Mouse (Mus musculus): ENCODE measurements around the gene Zfyve1. TPM values are rescaled to one million over a fixed set of nuclear protein-coding genes. Genes with fewer than 3 reads are reported as not detected.

Gene Zfyve1
- polyA plus RNA-seq (2015; fragmentation: Illumina TruSeq; extraction: RNeasy Lipid Tissue Mini Kit (QIAGEN cat#74804); ENCODE audit: low read depth, low replicate concordance), result 26.7 TPM

GRCm38 (mm10) chr12:83597025-83597501 lies at the start of gene Zfyve1:
TSS of gene Zfyve1 (minus strand) at chr12:83597222.

GRCm38 (mm10) chr12:83630936-83631335 lies 33.9 kb upstream of the Zfyve1 start, which contains the start of gene Rbm25:
TSS of gene Rbm25 (plus strand) at chr12:83631236.

GRCm38 (mm10) chr12:83520311-83520890 lies 76.6 kb downstream of the Zfyve1 start, which contains the start of gene Dcaf4:
TSS of gene Dcaf4 (plus strand) at chr12:83520466.

Other genes starting within 250 kb of the Zfyve1 start
- gene Dpf3, start 109.5 kb downstream of the Zfyve1 start, polyA plus RNA-seq (2015; fragmentation: Illumina TruSeq; extraction: RNeasy Lipid Tissue Mini Kit (QIAGEN cat#74804); ENCODE audit: low read depth, low replicate concordance), result 5.6 TPM
- gene Dcaf4, start 76.8 kb downstream of the Zfyve1 start, polyA plus RNA-seq (2015; fragmentation: Illumina TruSeq; extraction: RNeasy Lipid Tissue Mini Kit (QIAGEN cat#74804); ENCODE audit: low read depth, low replicate concordance), result 24.5 TPM
- gene Rbm25, start 34.0 kb upstream of the Zfyve1 start, polyA plus RNA-seq (2015; fragmentation: Illumina TruSeq; extraction: RNeasy Lipid Tissue Mini Kit (QIAGEN cat#74804); ENCODE audit: low read depth, low replicate concordance), result 78.6 TPM
- gene Psen1, start 90.9 kb upstream of the Zfyve1 start, polyA plus RNA-seq (2015; fragmentation: Illumina TruSeq; extraction: RNeasy Lipid Tissue Mini Kit (QIAGEN cat#74804); ENCODE audit: low read depth, low replicate concordance), result 54.5 TPM
- 2.4 TPM for gene Papln, start 166.4 kb upstream of the Zfyve1 start, polyA plus RNA-seq (2015; fragmentation: Illumina TruSeq; extraction: RNeasy Lipid Tissue Mini Kit (QIAGEN cat#74804); ENCODE audit: low read depth, low replicate concordance)

All from brain, adult 10 weeks (tissue).